Mouse (Mus musculus): ENCODE measurements at regions not wholly inside any gene's neighbourhood (a gene's known extent, or its start where the extent isn't known, plus 50 kb on each side); places are given as distances from the start of the nearest gene placed in this dataset.

GRCm38 (mm10) chr1:23207024-23207423, 105.0 kb upstream of the 4933415F23Rik start:
- DNase-seq = no peak

- no peak for DNase-seq
Measured at GRCm38 (mm10) chr1:23202511-23203435, 100.7 kb upstream of the 4933415F23Rik start.

- DNase-seq = no peak
Measured at GRCm38 (mm10) chr1:23200460-23200859, 98.4 kb upstream of the 4933415F23Rik start.

GRCm38 (mm10) chr1:23190316-23191005, 88.4 kb upstream of the 4933415F23Rik start:
- DNase-seq = no peak

- DNase-seq = no peak
Measured at GRCm38 (mm10) chr1:23189790-23190189, 87.7 kb upstream of the 4933415F23Rik start.

GRCm38 (mm10) chr1:23188216-23188615, 86.2 kb upstream of the 4933415F23Rik start:
- no peak for DNase-seq

- no peak for DNase-seq
Measured at GRCm38 (mm10) chr1:23187446-23188206, 85.6 kb upstream of the 4933415F23Rik start.

- no peak for DNase-seq
Measured at GRCm38 (mm10) chr1:23184728-23185127, 82.7 kb upstream of the 4933415F23Rik start.

GRCm38 (mm10) chr1:23182541-23182940, 80.5 kb upstream of the 4933415F23Rik start:
- DNase-seq = no peak

GRCm38 (mm10) chr1:23178335-23178974, 76.4 kb upstream of the 4933415F23Rik start:
- no peak for DNase-seq

- no peak for DNase-seq
Measured at GRCm38 (mm10) chr1:23174022-23174421, 72.0 kb upstream of the 4933415F23Rik start.

- no peak for DNase-seq
Measured at GRCm38 (mm10) chr1:23173054-23173802, 71.2 kb upstream of the 4933415F23Rik start.

- no peak for DNase-seq
Measured at GRCm38 (mm10) chr1:23171336-23171735, 69.3 kb upstream of the 4933415F23Rik start.

GRCm38 (mm10) chr1:23170711-23171110, 68.7 kb upstream of the 4933415F23Rik start:
- DNase-seq = no peak

GRCm38 (mm10) chr1:23168504-23168903, 66.5 kb upstream of the 4933415F23Rik start:
- DNase-seq = no peak

- DNase-seq = no peak
Measured at GRCm38 (mm10) chr1:23163371-23163935, 61.4 kb upstream of the 4933415F23Rik start.

- DNase-seq = no peak
Measured at GRCm38 (mm10) chr1:23162766-23163165, 60.7 kb upstream of the 4933415F23Rik start.

Data from thymus, postnatal 36 days (tissue).